Mouse (Mus musculus): ENCODE data around the gene Cacnb2. TPM values are rescaled to one million over a fixed set of nuclear protein-coding genes. Genes with fewer than 3 reads are reported as not detected.

Cacnb2 gene
- polyA plus RNA-seq, 1 experiment from 2014 or later, result 3.3 TPM

DNA sequence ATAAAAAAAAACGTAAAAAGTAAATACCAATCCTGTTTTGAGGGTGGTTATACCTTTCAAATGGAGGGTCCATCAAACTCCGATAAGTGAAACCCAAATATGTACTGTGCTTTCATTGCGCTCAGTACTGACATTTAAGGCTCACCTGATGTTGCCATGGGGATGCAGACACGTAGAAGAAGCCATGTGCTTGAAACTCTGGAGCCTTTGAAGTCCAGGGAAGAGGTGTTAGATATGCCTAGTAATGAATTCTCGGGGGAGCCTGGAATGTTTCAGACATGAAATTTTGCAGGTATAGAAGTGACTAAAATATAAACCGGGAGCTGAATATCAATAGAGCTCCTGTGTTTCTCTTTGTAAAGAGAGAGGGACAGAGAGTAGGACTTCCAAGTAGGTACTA, 37.0 kb downstream of the Cacnb2 start:
- Histone ChIP-seq H3K9ac (ENCODE audit: low read length) (no peak overlapping the region), H3K4me3 (replicated peaks; ENCODE audit: low read length) (no peak overlapping the region), H3K9me3 (replicated peaks; ENCODE audit: control insufficient read depth, low read length) (no peaks in the 10 kb centered on the region), H3K27me3 (ENCODE audit: control insufficient read depth, insufficient read depth, low read length) (no peaks in the 10 kb centered on the region), H3K27ac (ENCODE audit: low read length) (no peak overlapping the region), H3K4me2 (ENCODE audit: low read depth, low read length) (no peak overlapping the region), H3K4me1 (ENCODE audit: control insufficient read depth, insufficient read depth, low read length) (peaks cover 10% of the 10 kb centered on the region), H3K36me3 (ENCODE audit: control insufficient read depth, insufficient read depth, low read length) (no peaks in the 10 kb centered on the region)
- no peak for ATAC-seq (ENCODE audit: insufficient read depth, low FRiP score)
- WGBS, result 75% methylated on average over 6 of the region's 6 CpGs

DNA sequence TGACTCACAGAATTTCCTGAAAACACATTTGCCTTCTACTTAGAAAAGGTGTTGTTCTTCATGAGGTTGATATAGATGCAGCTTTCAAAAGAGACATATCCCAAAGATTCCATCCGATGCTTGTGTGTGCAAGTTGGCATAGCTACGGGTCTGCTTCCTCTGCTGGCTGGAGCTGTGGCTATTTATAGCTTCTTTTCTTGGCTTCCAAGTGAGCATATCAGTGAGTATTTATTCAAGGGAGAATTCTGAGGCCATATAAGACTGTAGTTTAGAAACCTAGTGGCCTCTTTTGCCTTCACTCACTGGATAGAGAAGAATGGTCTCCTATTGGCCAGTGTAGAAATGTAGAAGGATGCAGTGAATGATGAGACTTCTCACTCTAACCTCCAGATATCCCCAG, 38.2 kb downstream of the Cacnb2 start:
- peak overlapping the region; percentile 86 for H3K27ac ChIP-seq (ENCODE audit: low read length)
- H3K36me3 ChIP-seq (ENCODE audit: control insufficient read depth, insufficient read depth, low read length), result no peaks in the 10 kb centered on the region
- no peak overlapping the region for H3K9ac ChIP-seq (ENCODE audit: low read length)
- no peaks in the 10 kb centered on the region for H3K9me3 ChIP-seq (replicated peaks; ENCODE audit: control insufficient read depth, low read length)
- 27% methylated on average over 2 of the region's 2 CpGs for WGBS
- H3K4me1 ChIP-seq (ENCODE audit: control insufficient read depth, insufficient read depth, low read length), result peaks cover 10% of the 10 kb centered on the region
- H3K4me3 ChIP-seq (replicated peaks; ENCODE audit: low read length), result no peak overlapping the region
- H3K27me3 ChIP-seq (ENCODE audit: control insufficient read depth, insufficient read depth, low read length), result no peaks in the 10 kb centered on the region
- no peak overlapping the region for H3K4me2 ChIP-seq (ENCODE audit: low read depth, low read length)
- ATAC-seq (ENCODE audit: insufficient read depth, low FRiP score), result peak; percentile 74; the same call in 1 of the 2 replicates

DNA sequence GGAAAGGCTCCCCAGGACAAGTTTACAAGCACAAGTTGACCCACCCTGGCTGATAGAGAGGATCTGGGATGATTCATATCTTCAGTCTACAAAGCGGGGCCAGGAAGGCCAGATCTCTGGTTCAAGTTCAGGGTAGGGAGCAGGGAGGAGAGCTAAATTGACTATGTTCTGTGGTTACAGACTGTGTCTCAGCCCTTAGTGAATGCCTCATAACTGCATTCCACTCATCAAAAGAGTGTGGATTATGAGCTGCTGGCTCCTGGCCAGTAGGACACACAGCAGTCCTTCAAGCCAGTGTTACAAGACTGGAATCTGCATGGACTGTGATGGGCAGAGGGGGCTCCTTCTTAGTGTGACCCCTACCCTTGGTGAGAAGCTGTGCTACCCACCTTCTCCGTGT, 48.4 kb downstream of the Cacnb2 start:
- H3K9me3 ChIP-seq (replicated peaks; ENCODE audit: control insufficient read depth, low read length), result no peaks in the 10 kb centered on the region
- no peak overlapping the region for H3K9ac ChIP-seq (ENCODE audit: low read length)
- H3K4me1 ChIP-seq (ENCODE audit: control insufficient read depth, insufficient read depth, low read length), result peaks cover 9% of the 10 kb centered on the region
- WGBS, result 53% methylated on average over 2 of the region's 2 CpGs
- no peak overlapping the region for H3K4me3 ChIP-seq (replicated peaks; ENCODE audit: low read length)
- H3K4me2 ChIP-seq (ENCODE audit: low read depth, low read length), result no peak overlapping the region
- H3K36me3 ChIP-seq (ENCODE audit: control insufficient read depth, insufficient read depth, low read length), result no peaks in the 10 kb centered on the region
- peak; percentile 58; the same call in 1 of the 2 replicates for ATAC-seq (ENCODE audit: insufficient read depth, low FRiP score)
- H3K27me3 ChIP-seq (ENCODE audit: control insufficient read depth, insufficient read depth, low read length), result no peaks in the 10 kb centered on the region
- peak overlapping the region; percentile 27; the same call in 1 of the 2 replicates for H3K27ac ChIP-seq (ENCODE audit: low read length)

DNA sequence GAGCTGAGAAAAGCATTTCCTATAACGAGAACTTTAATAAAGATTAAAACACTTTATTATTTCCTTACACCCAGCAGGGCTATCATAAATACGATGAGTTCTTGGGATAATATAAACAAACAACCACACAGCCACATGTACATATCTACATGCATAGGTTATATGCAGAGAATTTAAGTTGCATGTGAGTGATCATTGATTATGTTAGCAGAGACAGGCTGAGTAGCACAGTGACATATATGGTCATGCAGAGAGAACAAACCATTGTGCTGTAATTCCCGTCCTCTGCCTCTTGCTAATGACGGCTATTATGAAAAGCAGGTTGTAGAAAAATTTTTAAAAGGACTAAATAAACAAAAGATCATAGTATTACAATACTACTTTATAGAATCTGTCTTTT, 53.8 kb downstream of the Cacnb2 start:
- H3K36me3 ChIP-seq (ENCODE audit: control insufficient read depth, insufficient read depth, low read length), result no peaks in the 10 kb centered on the region
- 57% methylated on average over 4 of the region's 4 CpGs for WGBS
- H3K9ac ChIP-seq (ENCODE audit: low read length), result no peak overlapping the region
- H3K4me3 ChIP-seq (replicated peaks; ENCODE audit: low read length), result no peak overlapping the region
- no peaks in the 10 kb centered on the region for H3K9me3 ChIP-seq (replicated peaks; ENCODE audit: control insufficient read depth, low read length)
- H3K27me3 ChIP-seq (ENCODE audit: control insufficient read depth, insufficient read depth, low read length), result no peaks in the 10 kb centered on the region
- no peak overlapping the region for H3K27ac ChIP-seq (ENCODE audit: low read length)
- no peak overlapping the region for H3K4me2 ChIP-seq (ENCODE audit: low read depth, low read length)
- peaks cover 2% of the 10 kb centered on the region; the same call in 1 of the 2 replicates for H3K4me1 ChIP-seq (ENCODE audit: control insufficient read depth, insufficient read depth, low read length)
- no peak for ATAC-seq (ENCODE audit: insufficient read depth, low FRiP score)

DNA sequence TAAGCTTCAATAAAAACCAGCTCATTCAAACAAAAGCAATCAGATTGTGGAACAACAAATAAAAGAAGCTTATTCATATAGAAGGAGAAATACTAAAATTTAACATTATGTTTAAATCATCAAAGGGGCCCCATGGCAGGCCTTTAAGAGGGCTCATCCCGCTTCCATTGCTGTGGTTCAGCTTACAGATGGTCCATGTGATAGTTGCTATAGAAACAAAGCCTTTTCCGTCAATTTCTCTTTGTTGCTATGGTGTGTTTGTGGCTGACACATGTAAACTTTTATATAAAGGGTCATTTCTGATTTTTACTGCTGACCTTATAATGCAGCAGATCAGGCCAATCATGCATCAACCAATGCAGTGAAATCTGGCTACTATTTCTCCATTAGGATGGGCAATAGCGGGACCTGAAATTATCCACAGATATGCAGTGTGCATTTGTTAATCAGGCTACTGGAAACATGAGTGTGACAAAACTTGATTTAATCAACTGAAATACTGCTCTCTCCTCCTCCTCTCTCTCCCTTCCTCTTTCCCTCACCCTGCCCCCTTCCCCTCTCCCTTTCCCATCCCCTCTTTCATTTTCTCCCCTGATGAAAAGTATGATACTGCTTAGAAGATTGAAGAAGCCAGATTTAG, 54.4 kb downstream of the Cacnb2 start:
- Histone ChIP-seq H3K9ac (ENCODE audit: low read length) (no peak overlapping the region), H3K27me3 (ENCODE audit: control insufficient read depth, insufficient read depth, low read length) (no peaks in the 10 kb centered on the region), H3K27ac (ENCODE audit: low read length) (no peak overlapping the region), H3K9me3 (replicated peaks; ENCODE audit: control insufficient read depth, low read length) (no peaks in the 10 kb centered on the region), H3K4me3 (replicated peaks; ENCODE audit: low read length) (no peak overlapping the region), H3K4me2 (ENCODE audit: low read depth, low read length) (no peak overlapping the region), H3K4me1 (ENCODE audit: control insufficient read depth, insufficient read depth, low read length) (no peaks in the 10 kb centered on the region), H3K36me3 (ENCODE audit: control insufficient read depth, insufficient read depth, low read length) (no peaks in the 10 kb centered on the region)
- ATAC-seq (ENCODE audit: insufficient read depth, low FRiP score), result no peak
- WGBS, result 72% methylated on average over 3 of the region's 3 CpGs

DNA sequence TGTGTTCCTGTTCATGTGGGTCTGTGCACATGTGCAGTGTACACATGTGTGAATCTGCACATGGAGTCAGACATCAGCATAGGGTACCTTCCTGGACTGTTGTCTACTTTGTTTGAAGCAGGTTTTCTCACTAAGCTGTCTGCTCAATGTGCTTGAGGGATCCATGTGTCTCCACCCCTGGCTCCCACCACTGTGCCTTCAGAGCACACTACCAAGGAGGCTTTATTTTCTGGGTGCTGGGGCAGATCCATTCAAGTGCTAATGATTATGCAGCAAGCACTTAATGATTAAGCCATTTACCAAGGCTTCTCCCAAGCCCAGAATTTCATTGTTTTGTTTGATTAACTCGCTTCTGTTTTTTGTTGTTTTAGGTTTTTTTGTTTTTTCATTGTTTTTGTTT, 62.3 kb downstream of the Cacnb2 start:
- ATAC-seq (ENCODE audit: insufficient read depth, low FRiP score), result no peak
- H3K9me3 ChIP-seq (replicated peaks; ENCODE audit: control insufficient read depth, low read length), result no peaks in the 10 kb centered on the region
- no peak overlapping the region for H3K4me3 ChIP-seq (replicated peaks; ENCODE audit: low read length)
- H3K4me2 ChIP-seq (ENCODE audit: low read depth, low read length), result no peak overlapping the region
- H3K9ac ChIP-seq (ENCODE audit: low read length), result no peak overlapping the region
- no peaks in the 10 kb centered on the region for H3K4me1 ChIP-seq (ENCODE audit: control insufficient read depth, insufficient read depth, low read length)
- H3K36me3 ChIP-seq (ENCODE audit: control insufficient read depth, insufficient read depth, low read length), result no peaks in the 10 kb centered on the region
- WGBS, result 61% methylated on average over 1 of the region's 1 CpGs
- H3K27me3 ChIP-seq (ENCODE audit: control insufficient read depth, insufficient read depth, low read length), result no peaks in the 10 kb centered on the region
- no peak overlapping the region for H3K27ac ChIP-seq (ENCODE audit: low read length)

DNA sequence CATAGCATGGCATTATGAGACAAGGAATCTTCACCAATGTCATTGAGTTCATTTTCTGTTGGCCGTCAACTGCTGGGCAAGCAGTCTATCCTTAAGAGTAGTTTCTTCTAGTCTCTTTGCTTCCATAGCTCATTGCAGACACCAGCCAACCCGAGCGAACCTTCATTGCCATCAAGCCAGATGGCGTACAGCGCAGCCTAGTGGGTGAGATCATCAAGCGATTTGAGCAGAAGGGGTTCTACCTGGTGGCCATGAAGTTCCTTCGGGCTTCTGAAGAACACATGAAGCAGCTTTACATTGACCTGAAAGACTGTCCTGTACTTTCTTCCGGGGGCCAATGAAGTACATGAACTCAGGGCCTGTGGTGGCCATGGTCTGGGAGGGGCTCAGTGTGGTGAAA, 69.2 kb downstream of the Cacnb2 start:
- H3K9me3 ChIP-seq (replicated peaks; ENCODE audit: control insufficient read depth, low read length), result no peaks in the 10 kb centered on the region
- H3K4me2 ChIP-seq (ENCODE audit: low read depth, low read length), result no peak overlapping the region
- 93% methylated on average over 8 of the region's 8 CpGs for WGBS
- H3K36me3 ChIP-seq (ENCODE audit: control insufficient read depth, insufficient read depth, low read length), result no peaks in the 10 kb centered on the region
- H3K27me3 ChIP-seq (ENCODE audit: control insufficient read depth, insufficient read depth, low read length), result no peaks in the 10 kb centered on the region
- H3K27ac ChIP-seq (ENCODE audit: low read length), result no peak overlapping the region
- no peaks in the 10 kb centered on the region for H3K4me1 ChIP-seq (ENCODE audit: control insufficient read depth, insufficient read depth, low read length)
- H3K9ac ChIP-seq (ENCODE audit: low read length), result no peak overlapping the region
- H3K4me3 ChIP-seq (replicated peaks; ENCODE audit: low read length), result no peak overlapping the region
- ATAC-seq (ENCODE audit: insufficient read depth, low FRiP score), result no peak

DNA sequence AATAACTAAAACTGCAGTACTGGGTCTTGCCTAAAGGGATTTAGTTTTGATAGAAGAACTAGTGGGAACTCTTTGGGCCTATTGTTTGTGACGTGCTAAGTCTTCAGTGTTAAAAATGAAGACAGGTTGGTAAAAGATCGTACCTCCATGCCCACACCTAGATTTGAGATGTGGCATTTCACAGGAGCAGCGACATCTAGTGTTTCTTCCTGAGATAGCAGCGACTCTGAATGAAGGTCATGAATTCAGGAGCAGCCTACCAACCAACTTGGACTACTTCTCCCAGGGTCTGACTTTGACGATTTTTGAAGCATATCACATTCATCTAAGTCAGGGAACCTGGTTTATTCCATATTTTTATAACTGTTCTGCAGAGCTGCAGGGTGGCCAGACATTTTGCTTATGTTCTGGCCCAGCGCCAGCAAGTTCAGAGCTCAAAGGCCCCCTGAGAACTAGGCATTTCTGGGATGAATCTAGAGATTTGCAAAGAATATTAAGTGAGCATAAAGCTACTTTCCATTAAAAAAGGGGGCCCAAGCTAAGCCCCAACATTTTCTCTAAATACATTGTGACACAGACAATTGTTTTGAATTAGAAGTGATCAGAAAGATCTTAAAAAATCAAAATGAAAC, 74.1 kb downstream of the Cacnb2 start:
- ATAC-seq (ENCODE audit: insufficient read depth, low FRiP score), result no peak
- WGBS, result 20% methylated on average over 6 of the region's 6 CpGs

DNA sequence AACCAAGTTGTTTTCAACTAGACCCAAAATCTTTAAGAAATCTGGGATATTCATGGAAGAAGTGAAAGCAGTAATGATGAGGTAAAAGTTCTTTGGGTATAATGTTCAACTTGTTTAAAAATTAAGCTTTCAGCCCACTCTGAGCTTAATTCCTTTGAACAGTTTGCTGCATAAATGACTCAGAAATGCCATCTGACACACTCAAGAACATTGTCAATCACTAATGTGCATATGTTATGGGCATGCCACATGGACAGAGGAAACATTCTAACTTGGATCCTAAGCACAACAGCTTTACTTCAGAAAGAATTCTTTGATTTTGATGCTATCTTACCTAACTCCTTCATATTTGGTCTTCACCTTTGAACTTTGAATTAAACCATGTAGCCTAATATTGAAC, 81.3 kb downstream of the Cacnb2 start:
- no peaks in the 10 kb centered on the region for H3K4me1 ChIP-seq (ENCODE audit: control insufficient read depth, insufficient read depth, low read length)
- no peaks in the 10 kb centered on the region for H3K27me3 ChIP-seq (ENCODE audit: control insufficient read depth, insufficient read depth, low read length)
- H3K4me2 ChIP-seq (ENCODE audit: low read depth, low read length), result no peak overlapping the region
- H3K9me3 ChIP-seq (replicated peaks; ENCODE audit: control insufficient read depth, low read length), result no peaks in the 10 kb centered on the region
- no peak overlapping the region for H3K9ac ChIP-seq (ENCODE audit: low read length)
- H3K4me3 ChIP-seq (replicated peaks; ENCODE audit: low read length), result no peak overlapping the region
- no peak for ATAC-seq (ENCODE audit: insufficient read depth, low FRiP score)
- H3K27ac ChIP-seq (ENCODE audit: low read length), result no peak overlapping the region
- H3K36me3 ChIP-seq (ENCODE audit: control insufficient read depth, insufficient read depth, low read length), result no peaks in the 10 kb centered on the region

More for the DNA sequence above, 74.1 kb downstream of the Cacnb2 start:
- Histone ChIP-seq H3K4me2 (ENCODE audit: low read depth, low read length) (no peak overlapping the region), H3K4me1 (ENCODE audit: control insufficient read depth, insufficient read depth, low read length) (no peaks in the 10 kb centered on the region), H3K27ac (ENCODE audit: low read length) (no peak overlapping the region), H3K36me3 (ENCODE audit: control insufficient read depth, insufficient read depth, low read length) (no peaks in the 10 kb centered on the region), H3K9ac (ENCODE audit: low read length) (no peak overlapping the region), H3K9me3 (replicated peaks; ENCODE audit: control insufficient read depth, low read length) (no peaks in the 10 kb centered on the region), H3K27me3 (ENCODE audit: control insufficient read depth, insufficient read depth, low read length) (no peaks in the 10 kb centered on the region), H3K4me3 (replicated peaks; ENCODE audit: low read length) (no peak overlapping the region)

Data from stomach, embryonic 16.5 days (tissue).